32 mouse cellular contexts compared by ENCODE assay signal in genomic region chr17:11867334-11868095, GRCm38 (mm10).
A peak's percentile ranks its signal among the peaks of the same experiment; 100 is the strongest.
DNase-seq lines count a peak whose midpoint lies in the region; ATAC-seq and TF ChIP-seq lines count a peak whose summit lies in the region.
"Had no signal": no experiment of that assay in that cellular context is flagged by ENCODE, and none has a peak within 500 bp of the region (broad histone marks: within the 10 kb centered on the region; RNA-seq: fewer than 3 reads in every experiment).

No protein-coding gene starts in this region.

- no peak overlapping the region for H3K27ac ChIP-seq in heart, embryonic 10.5 days
- H3K27ac ChIP-seq in heart, adult 2 months: no peak overlapping the region
- H3K27ac ChIP-seq in kidney, postnatal 0 days: no peak overlapping the region
- H3K27ac ChIP-seq in limb, embryonic 10.5 days: no peak overlapping the region
- H3K27ac ChIP-seq: embryonic facial prominence, embryonic 10.5 days; embryonic facial prominence, embryonic 15.5 days; forebrain, embryonic 12.5 days; hindbrain, embryonic 15.5 days; limb, embryonic 12.5 days; liver, embryonic 13.5 days; macrophage; midbrain, embryonic 13.5 days; neural tube, embryonic 13.5 days had no signal

- peak; percentile 47 for DNase-seq in heart, embryonic 10.5 days (ENCODE audit: low spot score)
- DNase-seq in heart, adult 2 months: no peak
- peak; percentile 8 for DNase-seq in kidney, postnatal 0 days (ENCODE audit: low spot score)
- no peak for DNase-seq in kidney, postnatal 25 days
- peak; percentile 88 for DNase-seq in R1 (ENCODE audit: low read depth, low spot score)
- DNase-seq in gastrocnemius, adult 18-20 months (ENCODE audit: low spot score): no peak
- no peak for DNase-seq in limb, embryonic 10.5 days (ENCODE audit: low spot score)
- DNase-seq: adrenal gland, postnatal 14 days; cerebellum, adult 11 months; cerebellum, adult 9-10 months; cerebellum, postnatal 36 days; forebrain, postnatal 0 days; gastrocnemius, postnatal 10 days; heart, postnatal 4 days; kidney, postnatal 10 days; liver, embryonic 13.5 days; lung, adult 2 months; lung, postnatal 10 days; right cerebral cortex, postnatal 4 days; thymus, adult 2 months; thymus, postnatal 36 days had no signal

- no peak overlapping the region for H3K4me2 ChIP-seq in kidney, postnatal 0 days (ENCODE audit: low read length)
- H3K4me2 ChIP-seq: embryonic facial prominence, embryonic 15.5 days; forebrain, embryonic 12.5 days; heart, embryonic 11.5 days; hindbrain, embryonic 15.5 days; limb, embryonic 12.5 days; liver, embryonic 13.5 days; midbrain, embryonic 13.5 days; neural tube, embryonic 13.5 days had no signal

- no peaks in the 10 kb centered on the region for H3K36me3 ChIP-seq in heart, embryonic 10.5 days
- H3K36me3 ChIP-seq in heart, adult 2 months (ENCODE audit: control insufficient read depth, insufficient read depth, low read length): no peaks in the 10 kb centered on the region
- no peaks in the 10 kb centered on the region for H3K36me3 ChIP-seq in kidney, postnatal 0 days (ENCODE audit: insufficient read depth, low read length)
- no peaks in the 10 kb centered on the region for H3K36me3 ChIP-seq in limb, embryonic 10.5 days
- H3K36me3 ChIP-seq: embryonic facial prominence, embryonic 10.5 days; embryonic facial prominence, embryonic 15.5 days; forebrain, embryonic 12.5 days; G1E; hindbrain, embryonic 15.5 days; limb, embryonic 12.5 days; liver, embryonic 13.5 days; midbrain, embryonic 13.5 days; neural tube, embryonic 13.5 days had no signal

- WGBS in heart, embryonic 10.5 days: 57% methylated on average over 13 of the region's 13 CpGs
- WGBS in heart, adult 2 months: 67% methylated on average over 13 of the region's 13 CpGs
- WGBS in kidney, postnatal 0 days: 53% methylated on average over 13 of the region's 13 CpGs
- 79% methylated on average over 13 of the region's 13 CpGs for WGBS in limb, embryonic 10.5 days

- no peaks in the 10 kb centered on the region for H3K27me3 ChIP-seq in heart, embryonic 10.5 days (ENCODE audit: insufficient read depth, poor library complexity, severe bottlenecking)
- no peaks in the 10 kb centered on the region for H3K27me3 ChIP-seq in heart, adult 2 months (ENCODE audit: control insufficient read depth, insufficient read depth, low read length)
- H3K27me3 ChIP-seq in kidney, postnatal 0 days (ENCODE audit: insufficient read depth, low read length): no peaks in the 10 kb centered on the region
- no peaks in the 10 kb centered on the region for H3K27me3 ChIP-seq in limb, embryonic 10.5 days (ENCODE audit: low read depth, poor library complexity, severe bottlenecking)
- H3K27me3 ChIP-seq: embryonic facial prominence, embryonic 15.5 days; forebrain, embryonic 12.5 days; hindbrain, embryonic 15.5 days; limb, embryonic 12.5 days; liver, embryonic 13.5 days; midbrain, embryonic 13.5 days; neural tube, embryonic 13.5 days had no signal

- H3K9me3 ChIP-seq in heart, embryonic 10.5 days: no peaks in the 10 kb centered on the region
- H3K9me3 ChIP-seq in kidney, postnatal 0 days (replicated peaks; ENCODE audit: low read length): no peaks in the 10 kb centered on the region
- H3K9me3 ChIP-seq in limb, embryonic 10.5 days (replicated peaks): no peaks in the 10 kb centered on the region
- H3K9me3 ChIP-seq: embryonic facial prominence, embryonic 10.5 days; embryonic facial prominence, embryonic 15.5 days; forebrain, embryonic 12.5 days; G1E; hindbrain, embryonic 15.5 days; limb, embryonic 12.5 days; liver, embryonic 13.5 days; midbrain, embryonic 13.5 days; neural tube, embryonic 13.5 days had no signal

- TF ChIP-seq CTCF in heart, adult 2 months (IDR thresholded peaks at IDR 0.05): no peak
- no peak for TF ChIP-seq CTCF in kidney, postnatal 0 days (IDR thresholded peaks at IDR 0.05; ENCODE audit: low read depth)

- no peak for ATAC-seq in kidney, postnatal 0 days (replicated peaks; ENCODE audit: low FRiP score, low read depth)
- ATAC-seq: forebrain, postnatal 0 days; inflammation-experienced regulatory T-cells, adult 6 months; midbrain, embryonic 13.5 days had no signal

- TF ChIP-seq POLR2A in heart, adult 2 months (IDR thresholded peaks at IDR 0.05; ENCODE audit: insufficient read depth, low read depth, low read length): no peak

- no peak overlapping the region for H3K4me3 ChIP-seq in heart, embryonic 10.5 days
- H3K4me3 ChIP-seq in heart, adult 2 months: no peak overlapping the region
- H3K4me3 ChIP-seq in kidney, postnatal 0 days (replicated peaks; ENCODE audit: low read depth, low read length): no peak overlapping the region
- H3K4me3 ChIP-seq in limb, embryonic 10.5 days: no peak overlapping the region
- H3K4me3 ChIP-seq: embryonic facial prominence, embryonic 10.5 days; embryonic facial prominence, embryonic 15.5 days; forebrain, embryonic 12.5 days; hindbrain, embryonic 15.5 days; limb, embryonic 12.5 days; liver, embryonic 13.5 days; midbrain, embryonic 13.5 days; neural tube, embryonic 13.5 days had no signal

- H3K79me2 ChIP-seq in heart, adult 2 months (replicated peaks; ENCODE audit: control insufficient read depth, insufficient read depth, low read length): no peaks in the 10 kb centered on the region

- H3K9ac ChIP-seq in heart, adult 2 months (ENCODE audit: low read depth, low read length): no peak overlapping the region
- H3K9ac ChIP-seq in kidney, postnatal 0 days (ENCODE audit: low read depth, low read length): no peak overlapping the region
- H3K9ac ChIP-seq: embryonic facial prominence, embryonic 15.5 days; forebrain, embryonic 12.5 days; forebrain, postnatal 0 days; hindbrain, embryonic 15.5 days; limb, embryonic 12.5 days; liver, embryonic 13.5 days; midbrain, embryonic 13.5 days; neural tube, embryonic 13.5 days had no signal

- TF ChIP-seq EP300 in heart, adult 2 months (IDR thresholded peaks at IDR 0.05; ENCODE audit: insufficient read depth, low read depth, low read length): no peak

- peaks cover 9% of the 10 kb centered on the region for H3K4me1 ChIP-seq in heart, embryonic 10.5 days
- H3K4me1 ChIP-seq in heart, adult 2 months (ENCODE audit: control insufficient read depth, insufficient read depth, low read length): no peaks in the 10 kb centered on the region
- no peaks in the 10 kb centered on the region for H3K4me1 ChIP-seq in kidney, postnatal 0 days (replicated peaks; ENCODE audit: insufficient read depth, low read length)
- no peaks in the 10 kb centered on the region for H3K4me1 ChIP-seq in limb, embryonic 10.5 days
- H3K4me1 ChIP-seq: embryonic facial prominence, embryonic 15.5 days; hindbrain, embryonic 15.5 days; limb, embryonic 12.5 days; liver, embryonic 13.5 days; neural tube, embryonic 13.5 days had no signal

- intact Hi-C loops in heart, adult 2 months (cut with DNase I): no loop called here

Comparison
In these comparisons a context has a peak if more than half of its experiments do, and no peak if none do; other contexts are left out.
1. DNase-seq: peak in heart, embryonic 10.5 days (single experiment), kidney, postnatal 0 days (single experiment) and R1 (single experiment); none in heart, adult 2 months (0 of 2), kidney, postnatal 25 days (0 of 2), gastrocnemius, adult 18-20 months (single experiment) and limb, embryonic 10.5 days (single experiment).